Mouse (Mus musculus): ENCODE measurements around the gene Tbcb. TPM values are rescaled to one million over a fixed set of nuclear protein-coding genes. Genes with fewer than 3 reads are reported as not detected.
A peak's percentile ranks its signal among the peaks of the same experiment; 100 is the strongest.
"Not testable (repeated sequence)": the region's sequence is repeated elsewhere in the genome, so short reads cannot be mapped to it uniquely, and the experiment has no call there.

Gene Tbcb
- polyA plus RNA-seq, 1 experiment from 2014 or later = 220 TPM

DNA sequence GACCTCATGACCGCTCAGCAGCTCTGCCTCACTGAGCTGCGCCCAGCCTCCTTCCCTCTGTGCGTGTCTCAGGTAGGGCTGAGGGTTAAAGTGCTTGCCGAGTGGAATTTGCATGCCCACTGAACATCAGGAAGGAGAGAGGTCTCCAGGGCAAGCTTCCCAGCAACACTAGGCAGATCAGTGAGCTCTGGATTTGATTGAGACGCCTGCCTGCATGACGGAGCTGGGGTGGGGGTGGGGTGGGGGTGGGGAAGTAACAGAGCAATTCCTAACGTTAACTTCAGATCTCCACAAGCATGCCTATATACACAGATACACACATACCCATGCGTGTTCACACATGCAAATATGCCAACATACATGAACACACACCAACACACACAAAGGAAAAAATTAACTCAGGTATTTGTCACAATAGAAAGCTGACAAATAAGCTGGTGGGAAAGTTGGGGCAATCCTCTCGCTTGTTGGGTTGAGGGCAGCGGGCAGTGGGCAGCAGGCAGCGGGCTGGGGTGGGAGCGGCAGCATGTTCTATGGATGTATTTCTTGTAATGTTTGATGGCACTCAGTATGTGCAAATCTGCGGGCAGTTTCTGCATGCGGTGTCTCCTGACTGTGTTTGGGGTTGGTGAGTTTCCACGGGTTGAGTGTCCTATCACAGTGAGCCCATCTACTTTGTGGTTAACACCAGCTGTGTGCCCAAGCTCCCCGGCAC is 12.6 kb downstream of the Tbcb start:
- peak; percentile 74; the same call in 1 of the 2 replicates for ATAC-seq (ENCODE audit: low FRiP score, low read depth)
- Histone ChIP-seq H3K9ac (peak overlapping the region; percentile 65), H3K36me3 (peaks cover 21% of the 10 kb centered on the region), H3K27ac (no peak overlapping the region; the same call in 1 of the 2 replicates), H3K4me2 (replicated peaks) (peak overlapping the region; percentile 90), H3K9me3 (no peaks in the 10 kb centered on the region), H3K4me1 (peaks cover 4% of the 10 kb centered on the region; the same call in 1 of the 2 replicates), H3K4me3 (peak overlapping the region; percentile 50), H3K27me3 (no peaks in the 10 kb centered on the region)
- WGBS = 3% methylated on average over 16 of the region's 16 CpGs

GRCm38 (mm10) chr7:30217277-30217676 is 14.8 kb downstream of the Tbcb start:
- no peak for ATAC-seq (ENCODE audit: low FRiP score, low read depth)
- H3K36me3 ChIP-seq = peaks cover 2% of the 10 kb centered on the region; the same call in 1 of the 2 replicates
- no peak overlapping the region for H3K4me2 ChIP-seq (replicated peaks)
- 85% methylated on average over 2 of the region's 2 CpGs for WGBS
- no peak overlapping the region for H3K4me3 ChIP-seq
- H3K27ac ChIP-seq = no peak overlapping the region
- H3K27me3 ChIP-seq = no peaks in the 10 kb centered on the region
- H3K9ac ChIP-seq = no peak overlapping the region
- no peaks in the 10 kb centered on the region for H3K9me3 ChIP-seq
- H3K4me1 ChIP-seq = peaks cover 4% of the 10 kb centered on the region; the same call in 1 of the 2 replicates

GRCm38 (mm10) chr7:30216723-30217151 is 15.3 kb downstream of the Tbcb start:
- peak overlapping the region; percentile 19; the same call in 1 of the 2 replicates for H3K9ac ChIP-seq
- peak; percentile 55; the same call in 1 of the 2 replicates for ATAC-seq (ENCODE audit: low FRiP score, low read depth)
- H3K4me3 ChIP-seq = peak overlapping the region; percentile 24
- peaks cover 4% of the 10 kb centered on the region; the same call in 1 of the 2 replicates for H3K4me1 ChIP-seq
- no peak overlapping the region for H3K27ac ChIP-seq
- H3K27me3 ChIP-seq = no peaks in the 10 kb centered on the region
- no peaks in the 10 kb centered on the region for H3K9me3 ChIP-seq
- WGBS = 1% methylated on average over 15 of the region's 16 CpGs
- H3K36me3 ChIP-seq = no peaks in the 10 kb centered on the region
- peak overlapping the region; percentile 60 for H3K4me2 ChIP-seq (replicated peaks)

- Histone ChIP-seq H3K4me1 (peaks cover 4% of the 10 kb centered on the region; the same call in 1 of the 2 replicates), H3K4me3 (no peak overlapping the region), H3K36me3 (no peaks in the 10 kb centered on the region), H3K4me2 (replicated peaks) (no peak overlapping the region), H3K27ac (no peak overlapping the region), H3K9ac (no peak overlapping the region), H3K27me3 (no peaks in the 10 kb centered on the region), H3K9me3 (no peaks in the 10 kb centered on the region)
- 84% methylated on average over 3 of the region's 3 CpGs for WGBS
- no peak for ATAC-seq (ENCODE audit: low FRiP score, low read depth)
Measured at GRCm38 (mm10) chr7:30215875-30216274, 16.2 kb downstream of the Tbcb start.

- no peak overlapping the region for H3K4me3 ChIP-seq
- no peak overlapping the region for H3K4me2 ChIP-seq (replicated peaks)
- no peak overlapping the region for H3K27ac ChIP-seq
- no peaks in the 10 kb centered on the region for H3K4me1 ChIP-seq
- WGBS = 90% methylated on average over 3 of the region's 3 CpGs
- no peaks in the 10 kb centered on the region for H3K27me3 ChIP-seq
- no peak overlapping the region for H3K9ac ChIP-seq
- no peak for ATAC-seq (ENCODE audit: low FRiP score, low read depth)
- no peaks in the 10 kb centered on the region for H3K9me3 ChIP-seq
- H3K36me3 ChIP-seq = no peaks in the 10 kb centered on the region
Measured at GRCm38 (mm10) chr7:30213881-30214280, 18.2 kb downstream of the Tbcb start.

DNA sequence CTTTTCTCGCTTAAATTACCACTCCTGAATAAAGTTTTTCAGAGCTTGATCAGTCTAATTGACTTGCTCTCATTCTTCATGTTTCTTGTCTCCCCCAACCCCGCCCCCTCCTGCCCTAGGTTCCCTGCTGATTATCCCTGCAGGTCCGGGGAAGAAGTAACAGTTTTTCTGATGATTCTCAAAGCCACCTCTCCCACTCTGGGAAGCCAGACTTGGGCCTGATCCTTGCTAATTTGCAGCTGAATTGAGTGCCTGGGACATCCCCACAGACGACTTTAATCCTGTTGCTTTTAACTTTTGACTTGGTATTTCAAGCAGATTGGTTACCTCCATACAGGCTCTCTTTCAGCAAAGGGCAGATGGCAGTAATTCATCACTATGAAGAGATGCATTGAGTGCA is 21.0 kb downstream of the Tbcb start:
- H3K9ac ChIP-seq = no peak overlapping the region
- H3K27me3 ChIP-seq = no peaks in the 10 kb centered on the region
- H3K4me3 ChIP-seq = no peak overlapping the region
- H3K27ac ChIP-seq = no peak overlapping the region
- no peaks in the 10 kb centered on the region for H3K9me3 ChIP-seq
- no peaks in the 10 kb centered on the region for H3K36me3 ChIP-seq
- WGBS = 34% methylated on average over 4 of the region's 4 CpGs
- no peak overlapping the region for H3K4me2 ChIP-seq (replicated peaks)
- H3K4me1 ChIP-seq = no peaks in the 10 kb centered on the region
- ATAC-seq (ENCODE audit: low FRiP score, low read depth) = no peak

GRCm38 (mm10) chr7:30206364-30206763 is 25.7 kb downstream of the Tbcb start:
- H3K4me2 ChIP-seq (replicated peaks); ATAC-seq (ENCODE audit: low FRiP score, low read depth); H3K27me3 ChIP-seq; H3K9me3 ChIP-seq; H3K4me3 ChIP-seq; H3K36me3 ChIP-seq; H3K4me1 ChIP-seq; H3K27ac ChIP-seq; H3K9ac ChIP-seq: not testable (repeated sequence)
- WGBS = 57% methylated on average over 5 of the region's 5 CpGs

- H3K27me3 ChIP-seq = no peaks in the 10 kb centered on the region
- no peak overlapping the region for H3K27ac ChIP-seq
- no peak overlapping the region for H3K9ac ChIP-seq
- H3K9me3 ChIP-seq = no peaks in the 10 kb centered on the region
- H3K4me2 ChIP-seq (replicated peaks) = no peak overlapping the region
- H3K36me3 ChIP-seq = no peaks in the 10 kb centered on the region
- no peak for ATAC-seq (ENCODE audit: low FRiP score, low read depth)
- WGBS = 5% methylated on average over 2 of the region's 2 CpGs
- H3K4me3 ChIP-seq = no peak overlapping the region
- peaks cover 10% of the 10 kb centered on the region for H3K4me1 ChIP-seq
Measured at GRCm38 (mm10) chr7:30205383-30205782, 26.7 kb downstream of the Tbcb start.

DNA sequence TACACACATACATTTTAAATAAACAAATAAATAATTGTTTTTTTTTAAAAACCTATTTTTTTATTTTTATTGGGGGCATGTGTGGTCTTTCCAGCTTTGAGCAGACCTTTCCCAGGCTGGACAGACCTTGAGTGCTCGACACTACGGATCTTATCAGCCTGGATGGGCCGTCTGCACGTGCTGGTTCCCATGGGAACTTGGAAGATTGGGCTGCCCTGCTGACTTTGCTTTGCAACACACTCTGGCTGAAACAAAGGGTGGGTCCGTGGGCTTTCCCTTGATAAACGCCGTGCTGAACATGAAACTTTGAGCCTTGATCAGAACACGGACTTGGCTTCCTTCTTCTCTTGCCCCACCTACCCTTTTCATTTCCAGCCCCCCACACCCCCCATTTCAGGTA is 27.7 kb downstream of the Tbcb start:
- H3K36me3 ChIP-seq = no peaks in the 10 kb centered on the region
- no peak overlapping the region for H3K9ac ChIP-seq
- H3K27me3 ChIP-seq = no peaks in the 10 kb centered on the region
- ATAC-seq (ENCODE audit: low FRiP score, low read depth) = no peak
- H3K27ac ChIP-seq = no peak overlapping the region
- H3K4me1 ChIP-seq = peaks cover 20% of the 10 kb centered on the region
- 53% methylated on average over 8 of the region's 8 CpGs for WGBS
- H3K9me3 ChIP-seq = no peaks in the 10 kb centered on the region
- no peak overlapping the region for H3K4me2 ChIP-seq (replicated peaks)
- H3K4me3 ChIP-seq = no peak overlapping the region

GRCm38 (mm10) chr7:30202895-30203690 is 29.0 kb downstream of the Tbcb start:
- H3K9ac ChIP-seq = no peak overlapping the region
- 87% methylated on average over 11 of the region's 11 CpGs for WGBS
- no peak overlapping the region for H3K4me3 ChIP-seq
- no peak for ATAC-seq (ENCODE audit: low FRiP score, low read depth)
- H3K36me3 ChIP-seq = no peaks in the 10 kb centered on the region
- no peak overlapping the region for H3K27ac ChIP-seq
- no peak overlapping the region for H3K4me2 ChIP-seq (replicated peaks)
- no peaks in the 10 kb centered on the region for H3K9me3 ChIP-seq
- no peaks in the 10 kb centered on the region for H3K27me3 ChIP-seq
- H3K4me1 ChIP-seq = peaks cover 27% of the 10 kb centered on the region

DNA sequence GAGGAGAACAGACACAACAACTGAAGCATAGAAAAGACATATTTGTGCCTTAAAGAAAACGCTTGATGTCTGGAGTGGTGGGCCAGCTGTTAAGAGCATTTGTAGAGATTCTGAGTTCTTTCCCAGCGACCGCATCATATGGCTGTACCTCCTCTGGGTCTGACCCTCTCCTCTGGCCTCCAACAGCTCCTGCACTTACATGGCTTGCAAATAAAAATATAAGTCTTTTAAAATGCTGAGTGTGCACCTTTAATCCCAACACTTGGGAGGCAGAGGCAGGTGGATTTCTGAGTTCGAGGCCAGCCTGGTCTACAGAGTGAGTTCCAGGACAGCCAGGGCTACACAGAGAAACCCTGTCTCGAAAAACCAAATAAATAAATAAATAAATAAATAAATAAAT is 31.4 kb downstream of the Tbcb start:
- ATAC-seq (ENCODE audit: low FRiP score, low read depth); H3K9me3 ChIP-seq; H3K4me3 ChIP-seq; H3K36me3 ChIP-seq; H3K9ac ChIP-seq; H3K4me2 ChIP-seq (replicated peaks); H3K27me3 ChIP-seq; H3K27ac ChIP-seq: not testable (repeated sequence)
- peaks cover 35% of the 10 kb centered on the region for H3K4me1 ChIP-seq
- 84% methylated on average over 5 of the region's 5 CpGs for WGBS

DNA sequence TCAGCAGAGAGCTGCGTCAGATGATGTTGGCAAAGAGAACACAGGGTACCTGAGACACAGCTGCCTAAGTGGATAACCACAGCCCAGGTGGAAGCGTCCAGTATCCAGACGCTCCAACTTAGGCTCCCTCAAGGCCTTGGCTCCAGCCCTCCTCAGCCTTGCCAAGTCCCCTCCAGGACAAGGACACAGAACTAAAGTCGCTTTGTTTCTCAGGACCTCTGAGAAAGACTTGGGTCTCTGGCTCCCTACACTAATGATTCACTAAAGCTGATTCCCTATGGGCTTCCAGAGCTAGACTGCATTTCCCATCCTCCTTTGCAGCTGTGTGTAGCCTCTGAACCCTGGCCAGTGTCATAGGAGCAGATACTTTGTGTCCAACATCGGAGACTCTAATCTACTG is 31.9 kb downstream of the Tbcb start:
- H3K27ac ChIP-seq = no peak overlapping the region
- no peak for ATAC-seq (ENCODE audit: low FRiP score, low read depth)
- H3K4me2 ChIP-seq (replicated peaks) = no peak overlapping the region
- 0 out of 2 replicates have a peak overlapping the region, but pooled peaks have one; percentile 6 for H3K9ac ChIP-seq
- no peaks in the 10 kb centered on the region for H3K36me3 ChIP-seq
- no peaks in the 10 kb centered on the region for H3K9me3 ChIP-seq
- WGBS = 69% methylated on average over 5 of the region's 5 CpGs
- H3K4me3 ChIP-seq = no peak overlapping the region
- H3K27me3 ChIP-seq = no peaks in the 10 kb centered on the region
- H3K4me1 ChIP-seq = peaks cover 39% of the 10 kb centered on the region

Data from limb, embryonic 13.5 days (tissue).